Comparison of ENCODE assay signal across 16 mouse cellular contexts in genomic region chr4:129235147-129235546, GRCm38 (mm10). TPM values are rescaled to one million over a fixed set of nuclear protein-coding genes. Genes with fewer than 3 reads are reported as not detected.
DNase-seq lines count a peak whose midpoint lies in the region; ATAC-seq and TF ChIP-seq lines count a peak whose summit lies in the region.
"Had no signal": no experiment of that assay in that cellular context is flagged by ENCODE, and none has a peak within 500 bp of the region (broad histone marks: within the 10 kb centered on the region; RNA-seq: fewer than 3 reads in every experiment).

No protein-coding gene starts in this region.

- H3K4me1 ChIP-seq in kidney, embryonic 14.5 days (ENCODE audit: control insufficient read depth, insufficient read depth, low read length), result peaks cover 51% of the 10 kb centered on the region
- H3K4me1 ChIP-seq in G1E (ENCODE audit: insufficient read depth, low read depth, low read length), result peaks cover 90% of the 10 kb centered on the region
- H3K4me1 ChIP-seq in intestine, embryonic 14.5 days (replicated peaks; ENCODE audit: control insufficient read depth, insufficient read depth, low read length), result peaks cover 10% of the 10 kb centered on the region
- H3K4me1 ChIP-seq in liver, postnatal 0 days (ENCODE audit: insufficient read depth), result peaks cover 52% of the 10 kb centered on the region

- ATAC-seq in kidney, embryonic 14.5 days (ENCODE audit: low FRiP score, low TSS enrichment), result no peak
- ATAC-seq in G1E (ENCODE audit: extremely low read depth, insufficient number of reproducible peaks, low FRiP score, poor library complexity, severe bottlenecking), result peak; percentile 26
- no peak for ATAC-seq in intestine, embryonic 14.5 days (replicated peaks; ENCODE audit: low FRiP score, low TSS enrichment, low read depth)
- ATAC-seq in liver, postnatal 0 days, result peak; percentile 31; the same call in 1 of the 2 replicates

- TF ChIP-seq EP300 in liver, postnatal 0 days (IDR thresholded peaks at IDR 0.05; ENCODE audit: low read depth), result peak; percentile 91

- H3K27me3 ChIP-seq in kidney, embryonic 14.5 days (ENCODE audit: control insufficient read depth, insufficient read depth, low read length), result no peaks in the 10 kb centered on the region
- H3K27me3 ChIP-seq in G1E (ENCODE audit: insufficient read depth, low read length), result no peaks in the 10 kb centered on the region
- no peaks in the 10 kb centered on the region for H3K27me3 ChIP-seq in intestine, embryonic 14.5 days (replicated peaks; ENCODE audit: control insufficient read depth, insufficient read depth, low read length)
- H3K27me3 ChIP-seq in liver, postnatal 0 days (ENCODE audit: insufficient read depth, low read length), result peaks cover 7% of the 10 kb centered on the region; the same call in 1 of the 2 replicates
- H3K27me3 ChIP-seq: lung, embryonic 15.5 days had no signal

- no peaks in the 10 kb centered on the region for H3K9me3 ChIP-seq in kidney, embryonic 14.5 days (ENCODE audit: control insufficient read depth, low read length)
- no peaks in the 10 kb centered on the region for H3K9me3 ChIP-seq in G1E (replicated peaks)
- no peaks in the 10 kb centered on the region for H3K9me3 ChIP-seq in intestine, embryonic 14.5 days (ENCODE audit: control insufficient read depth, low read length)
- no peaks in the 10 kb centered on the region for H3K9me3 ChIP-seq in liver, postnatal 0 days (ENCODE audit: low read length)
- H3K9me3 ChIP-seq: forebrain, embryonic 10.5 days; hindbrain, embryonic 13.5 days; lung, embryonic 15.5 days; midbrain, embryonic 10.5 days had no signal

- H3K4me2 ChIP-seq in kidney, embryonic 14.5 days (replicated peaks; ENCODE audit: low read depth, low read length), result peak overlapping the region; percentile 12; the same call in 1 of the 2 replicates
- no peak overlapping the region for H3K4me2 ChIP-seq in intestine, embryonic 14.5 days (ENCODE audit: low read length)
- peak overlapping the region; percentile 47 for H3K4me2 ChIP-seq in liver, postnatal 0 days (ENCODE audit: low read depth, low read length)
- H3K4me2 ChIP-seq: heart, embryonic 11.5 days; hindbrain, embryonic 13.5 days had no signal

- H3K4me3 ChIP-seq in kidney, embryonic 14.5 days (ENCODE audit: low read length), result no peak overlapping the region
- peak overlapping the region; percentile 86; the same call in 1 of the 2 replicates for H3K4me3 ChIP-seq in G1E (ENCODE audit: low read depth, low read length)
- H3K4me3 ChIP-seq in intestine, embryonic 14.5 days (ENCODE audit: low read depth, low read length), result no peak overlapping the region
- H3K4me3 ChIP-seq in liver, postnatal 0 days (ENCODE audit: low read depth, low read length), result no peak overlapping the region
- H3K4me3 ChIP-seq: hindbrain, embryonic 13.5 days; lung, embryonic 15.5 days; midbrain, embryonic 10.5 days had no signal

- no peak for TF ChIP-seq CTCF in G1E (IDR thresholded peaks at IDR 0.05; ENCODE audit: low read depth, low read length)
- no peak for TF ChIP-seq CTCF in liver, postnatal 0 days (IDR thresholded peaks at IDR 0.05; ENCODE audit: low read depth)

- no peaks in the 10 kb centered on the region for H3K36me3 ChIP-seq in kidney, embryonic 14.5 days (ENCODE audit: control insufficient read depth, insufficient read depth, low read length)
- peaks cover 56% of the 10 kb centered on the region for H3K36me3 ChIP-seq in G1E (replicated peaks)
- no peaks in the 10 kb centered on the region for H3K36me3 ChIP-seq in intestine, embryonic 14.5 days (ENCODE audit: control insufficient read depth, insufficient read depth, low read length)
- H3K36me3 ChIP-seq in liver, postnatal 0 days (replicated peaks; ENCODE audit: insufficient read depth, low read length), result no peaks in the 10 kb centered on the region
- H3K36me3 ChIP-seq: hindbrain, embryonic 13.5 days; lung, embryonic 15.5 days; midbrain, embryonic 10.5 days had no signal

- H3K27ac ChIP-seq in kidney, embryonic 14.5 days (ENCODE audit: low read depth, low read length), result no peak overlapping the region
- 0 out of 2 replicates have a peak overlapping the region, but pooled peaks have one; percentile 4 for H3K27ac ChIP-seq in intestine, embryonic 14.5 days (ENCODE audit: low read depth)
- H3K27ac ChIP-seq in liver, postnatal 0 days (ENCODE audit: low read depth), result peak overlapping the region; percentile 50; the same call in 1 of the 2 replicates
- H3K27ac ChIP-seq: hindbrain, embryonic 13.5 days had no signal

- WGBS in kidney, embryonic 14.5 days, result 85% methylated on average over 3 of the region's 3 CpGs
- WGBS in intestine, embryonic 14.5 days, result 71% methylated on average over 3 of the region's 3 CpGs
- WGBS in liver, postnatal 0 days (ENCODE audit: insufficient replicate concordance), result 61% methylated on average over 3 of the region's 3 CpGs

- no peak overlapping the region for H3K9ac ChIP-seq in kidney, embryonic 14.5 days (ENCODE audit: low read depth, low read length)
- H3K9ac ChIP-seq in intestine, embryonic 14.5 days (ENCODE audit: low read length), result no peak overlapping the region
- H3K9ac ChIP-seq in liver, postnatal 0 days (replicated peaks), result peak overlapping the region; percentile 27; the same call in 1 of the 2 replicates
- H3K9ac ChIP-seq: hindbrain, embryonic 13.5 days; lung, embryonic 15.5 days had no signal

- no peak for DNase-seq in kidney, postnatal 25 days
- no peak for DNase-seq in G1E (ENCODE audit: low spot score)
- no peak for DNase-seq in intestine, embryonic 14.5 days (ENCODE audit: low spot score)
- no peak for DNase-seq in liver, postnatal 0 days
- DNase-seq in B cell, adult 2 months, result no peak
- DNase-seq in cerebellum, adult 11 months, result no peak
- DNase-seq in layer of hippocampus, postnatal 14 days (ENCODE audit: low spot score in 2 of 2), result no peak
- DNase-seq: adrenal gland, postnatal 10 days; cerebellum, adult 18-20 months; kidney, postnatal 4 days had no signal

RNA-seq across cellular contexts. Expression of gene C77080, which starts 26.1 kb away (rescaled TPM):
- polyA plus RNA-seq in kidney, embryonic 14.5 days (2014; fragmentation: Nextera tagmentation; extraction: Ambion mirVana), result 7.3 and 7.8 TPM in 2 replicates
- total RNA-seq in G1E (2014; fragmentation: Nextera tagmentation) (67.9 and 76.6 TPM in 2 replicates), G1E (2017) (22.0 and 23.6 TPM in 2 replicates)
- 182 and 196 TPM in 2 replicates for polyA plus RNA-seq in G1E (2012)
- 7.2 and 7.4 TPM in 2 replicates for polyA plus RNA-seq in intestine, embryonic 14.5 days (2014; fragmentation: Nextera tagmentation; extraction: Ambion mirVana)
- 1.4 and 1.8 TPM in 2 replicates for polyA plus RNA-seq in liver, postnatal 0 days (2015; fragmentation: Nextera tagmentation; extraction: Ambion mirVana)
- 10 to 100 TPM; 10.7 to 11.7 TPM for total RNA-seq in layer of hippocampus, postnatal 14 days (2021)

RNA-seq across cellular contexts. Expression of gene Yars, which starts 45.6 kb away (rescaled TPM):
- polyA plus RNA-seq in kidney, embryonic 14.5 days (2014; fragmentation: Nextera tagmentation; extraction: Ambion mirVana), result 68.4 and 92.6 TPM in 2 replicates
- total RNA-seq in G1E (2014; fragmentation: Nextera tagmentation), result 106 and 115 TPM in 2 replicates
- 74.5 and 79.1 TPM in 2 replicates for total RNA-seq in G1E (2017)
- 65.8 and 74.8 TPM in 2 replicates for polyA plus RNA-seq in G1E (2012)
- 92.9 and 97.2 TPM in 2 replicates for polyA plus RNA-seq in intestine, embryonic 14.5 days (2014; fragmentation: Nextera tagmentation; extraction: Ambion mirVana)
- 23.0 and 25.7 TPM in 2 replicates for polyA plus RNA-seq in liver, postnatal 0 days (2015; fragmentation: Nextera tagmentation; extraction: Ambion mirVana)
- 100 to 1,000 TPM in 1 of 2 experiments, 10 to 100 TPM in 1; 96.1 to 101 TPM for total RNA-seq in layer of hippocampus, postnatal 14 days (2021)

RNA-seq across cellular contexts. Expression of gene S100pbp, which starts 45.6 kb away (rescaled TPM):
- 17.3 and 28.9 TPM in 2 replicates for polyA plus RNA-seq in kidney, embryonic 14.5 days (2014; fragmentation: Nextera tagmentation; extraction: Ambion mirVana)
- total RNA-seq in G1E (2014; fragmentation: Nextera tagmentation) (124 and 145 TPM in 2 replicates), G1E (2017) (47.9 and 57.6 TPM in 2 replicates)
- polyA plus RNA-seq in G1E (2012), result 3.4 and 4.5 TPM in 2 replicates
- polyA plus RNA-seq in intestine, embryonic 14.5 days (2014; fragmentation: Nextera tagmentation; extraction: Ambion mirVana), result 14.6 and 19.5 TPM in 2 replicates
- 3.5 and 3.6 TPM in 2 replicates for polyA plus RNA-seq in liver, postnatal 0 days (2015; fragmentation: Nextera tagmentation; extraction: Ambion mirVana)
- 10 to 100 TPM; 32.3 to 37.9 TPM for total RNA-seq in layer of hippocampus, postnatal 14 days (2021)

RNA-seq across cellular contexts. Expression of gene Sync, which starts 52.3 kb away (rescaled TPM):
- 0.63 and 0.84 TPM in 2 replicates for polyA plus RNA-seq in kidney, embryonic 14.5 days (2014; fragmentation: Nextera tagmentation; extraction: Ambion mirVana)
- 17.2 and 18.7 TPM in 2 replicates for total RNA-seq in G1E (2014; fragmentation: Nextera tagmentation)
- total RNA-seq in G1E (2017), result 2.1 TPM in 2 replicates
- 6.1 and 6.9 TPM in 2 replicates for polyA plus RNA-seq in G1E (2012)
- 1.3 and 2.1 TPM in 2 replicates for polyA plus RNA-seq in intestine, embryonic 14.5 days (2014; fragmentation: Nextera tagmentation; extraction: Ambion mirVana)
- polyA plus RNA-seq in liver, postnatal 0 days (2015; fragmentation: Nextera tagmentation; extraction: Ambion mirVana), result 0.15 TPM in 1 of 2 replicates, not detected in the other
- total RNA-seq in layer of hippocampus, postnatal 14 days (2021), result 1 to 10 TPM; 1.2 TPM

Comparison
In these comparisons a context has a peak if more than half of its experiments do, and no peak if none do; other contexts are left out.
1. ATAC-seq: peak in G1E (single experiment) and liver, postnatal 0 days (single experiment); none in kidney, embryonic 14.5 days (single experiment) and intestine, embryonic 14.5 days (single experiment).
2. RNA of gene C77080, which starts 26.1 kb away (polyA plus RNA-seq): 182 to 196 TPM in G1E; 7.3 to 7.8 TPM in kidney, embryonic 14.5 days, 7.2 to 7.4 TPM in intestine, embryonic 14.5 days and 1.4 to 1.8 TPM in liver, postnatal 0 days; every median in the first group is over 10 times any median in the second.